Mouse (Mus musculus): ENCODE results near the gene Olfr1168.
"Not testable (repeated sequence)": the region's sequence is repeated elsewhere in the genome, so short reads cannot be mapped to it uniquely, and the experiment has no call there.

Olfr1168 gene

DNA sequence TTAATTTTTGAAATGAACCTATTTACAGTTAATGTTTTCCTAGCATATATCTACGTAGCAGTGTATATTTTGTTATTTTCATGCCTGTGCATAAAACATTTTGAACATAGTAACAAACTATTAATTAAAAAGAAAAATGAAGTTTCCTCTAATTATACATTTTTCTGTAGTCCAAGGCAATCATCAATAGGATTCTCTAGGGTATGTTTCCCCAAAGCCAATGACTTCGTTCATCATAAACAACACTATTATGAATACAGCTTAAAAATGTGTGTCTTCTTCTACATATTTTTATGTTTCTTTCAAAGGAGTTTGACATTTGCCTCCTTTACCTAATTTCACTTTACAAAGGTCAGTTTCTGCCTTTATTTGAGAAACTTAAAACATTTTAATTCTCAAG is at the start of gene Olfr1168:
TSS of gene Olfr1168 (plus strand) at position 301 of the 400 bp plus-strand sequence.
- in situ Hi-C loops (cut with MboI; ENCODE audit: low sequenced_read_pairs) = no loop called here

DNA sequence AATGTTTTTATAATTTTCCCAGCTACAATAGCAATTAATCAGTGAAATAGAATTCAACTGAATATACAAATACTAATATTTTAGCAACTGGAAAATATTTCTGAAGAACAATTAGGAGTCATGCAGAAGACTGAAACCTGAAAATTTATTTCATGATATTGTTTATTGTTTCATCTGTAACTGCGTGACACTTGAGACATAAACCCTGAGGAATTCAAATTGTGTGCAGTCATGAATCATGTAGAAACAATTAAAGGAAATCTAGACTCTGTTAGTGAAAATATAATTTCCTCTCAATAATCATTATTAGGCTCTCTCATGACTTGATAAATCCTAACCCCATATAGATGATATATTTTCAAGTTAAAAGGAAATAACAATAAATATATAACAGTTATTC is 26.6 kb upstream of the Olfr1168 start, which contains the start of gene Olfr1167:
TSS of gene Olfr1167 (minus strand) at position 101 of the 400 bp plus-strand sequence.
- in situ Hi-C loops (cut with MboI; ENCODE audit: low sequenced_read_pairs) = not testable (repeated sequence)

DNA sequence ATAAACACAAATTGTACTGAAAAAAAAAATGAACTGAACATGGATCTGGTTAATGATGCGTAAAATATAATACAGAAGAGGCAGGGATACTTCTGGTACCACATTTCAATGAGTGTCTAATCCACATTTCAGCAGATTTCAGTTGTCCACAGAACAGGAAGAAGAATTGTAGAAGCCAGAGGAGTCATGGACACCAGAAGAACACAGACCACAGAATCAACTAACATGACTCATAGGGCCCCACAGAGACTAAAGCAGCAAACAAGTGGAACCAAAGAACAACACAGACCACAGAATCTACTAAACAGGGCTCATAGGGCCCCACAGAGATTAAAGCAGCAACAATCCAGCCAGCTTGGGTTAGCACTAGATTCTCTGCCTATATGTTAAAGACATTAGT is 39.1 kb downstream of the Olfr1168 start:
- in situ Hi-C loops (cut with MboI; ENCODE audit: low sequenced_read_pairs) = no loop called here

DNA sequence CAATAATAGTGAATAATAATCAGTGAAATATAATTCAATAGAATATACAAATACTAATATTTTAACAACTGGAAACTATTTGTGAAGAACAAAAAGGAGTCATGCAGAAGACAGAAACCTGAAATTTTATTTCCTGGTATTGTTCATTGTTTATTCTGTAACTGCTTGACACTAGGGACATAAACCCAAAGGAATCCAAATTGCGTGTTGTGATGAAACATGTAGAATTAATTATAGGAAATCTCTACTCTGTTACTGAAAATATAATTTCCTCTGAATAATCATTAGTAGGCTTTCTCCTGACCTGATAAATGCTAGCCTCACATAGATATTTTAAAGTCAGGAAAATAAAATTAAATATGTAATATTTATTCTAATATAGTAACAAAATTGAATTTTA is 46.6 kb downstream of the Olfr1168 start, which contains the start of gene Olfr1170:
TSS of gene Olfr1170 (minus strand) at position 101 of the 400 bp plus-strand sequence.
- in situ Hi-C loops (cut with MboI; ENCODE audit: low sequenced_read_pairs) = no loop called here
